Mouse (Mus musculus): ENCODE results near the gene Calr4.

Gene Calr4

GRCm38 (mm10) chr4:109280459-109281160 is 46.3 kb downstream of the Calr4 start:
- DNase-seq: no peak

GRCm38 (mm10) chr4:109281161-109281560 is 46.9 kb downstream of the Calr4 start:
- peak; percentile 84 for DNase-seq

GRCm38 (mm10) chr4:109281946-109282345 is 47.7 kb downstream of the Calr4 start:
- no peak for DNase-seq

GRCm38 (mm10) chr4:109294629-109295028 is 60.3 kb downstream of the Calr4 start:
- no peak for DNase-seq

- DNase-seq: peak; percentile 12
These were observed 62.2 kb downstream of the Calr4 start for GRCm38 (mm10) chr4:109296510-109296909.

GRCm38 (mm10) chr4:109299136-109299535 is 64.9 kb downstream of the Calr4 start:
- DNase-seq: no peak

All from heart, adult 11 months (tissue).